Mouse (Mus musculus) CH12.LX (cell line): ENCODE measurements at regions not wholly inside any gene's neighbourhood (a gene's known extent, or its start where the extent isn't known, plus 50 kb on each side); places are given as distances from the start of the nearest gene placed in this dataset.

Experiments used
- DNase-seq: peaks from one replicate; pipeline ENCODE4 v3.0.0-alpha.2; 2013; ENCODE audit errors: extremely low read depth
- H3K27ac ChIP-seq: 2 replicates; pipeline ENCODE4 v1.5.1; 2012; ENCODE audit warnings: low read depth, mild to moderate bottlenecking, control low read depth, moderate library complexity; ENCODE audit not compliant: insufficient read depth
- H3K27me3 ChIP-seq: replicated peaks from 2 replicates; pipeline ENCODE3; 2012; ENCODE audit warnings: inconsistent platforms
- H3K36me3 ChIP-seq, 2 experiments: replicated peaks in 1 of 2; 2 replicates each; pipeline versions ENCODE3 to v1.6.1; 2012; ENCODE audit warnings: inconsistent platforms in 1 of 2, low read length in 1 of 2, mild to moderate bottlenecking in 1 of 2, mixed read lengths in 1 of 2, moderate library complexity in 1 of 2; ENCODE audit not compliant: control insufficient read depth in 1 of 2, insufficient read depth in 1 of 2
- H3K4me1 ChIP-seq, 2 experiments: 2 replicates each; pipeline ENCODE4 v1.6.1; 2012; ENCODE audit warnings: inconsistent platforms in 1 of 2, moderate library complexity in 1 of 2; ENCODE audit not compliant: insufficient read depth in 2 of 2, control insufficient read depth in 1 of 2
- H3K4me2 ChIP-seq: 2 replicates; pipeline ENCODE4 v1.6.1; 2012; ENCODE audit warnings: low read depth, mild to moderate bottlenecking, control low read depth; ENCODE audit not compliant: poor library complexity, insufficient read depth, severe bottlenecking
- H3K4me3 ChIP-seq, 3 experiments: fragments of 150-350 bp in 1 of 3; sonication (generic) in 1 of 3; replicated peaks in 1 of 3; 2 replicates each; pipeline versions ENCODE3 to v1.5.1; 2011 to 2012; ENCODE audit warnings: low read depth in 2 of 3, low read length in 2 of 3, mild to moderate bottlenecking in 2 of 3, moderate library complexity in 2 of 3, control low read depth in 1 of 3, improper control_type of control experiment in 1 of 3, inconsistent platforms in 1 of 3, mixed read lengths in 1 of 3; ENCODE audit not compliant: poor library complexity in 1 of 3
- H3K79me2 ChIP-seq: replicated peaks from 2 replicates; pipeline ENCODE4 v1.6.1; 2012; ENCODE audit warnings: mild to moderate bottlenecking, moderate library complexity; ENCODE audit not compliant: control insufficient read depth, poor library complexity, insufficient read depth, severe bottlenecking; ENCODE audit errors: extremely low read depth
- H3K9ac ChIP-seq: 2 replicates; pipeline ENCODE4 v1.6.1; 2012; ENCODE audit warnings: low read depth, mild to moderate bottlenecking, control low read depth, moderate library complexity; ENCODE audit not compliant: insufficient read depth
- H3K9me3 ChIP-seq: replicated peaks from 2 replicates; pipeline ENCODE3; 2012; ENCODE audit warnings: low read length, inconsistent platforms, mixed read lengths
- CTCF ChIP-seq, 2 experiments: IDR thresholded peaks in 1 of 2; conservative IDR thresholded peaks in 1 of 2; 2 replicates each; pipeline ENCODE4 v1.5.1; 2011 to 2012; ENCODE audit warnings: low read depth in 2 of 2, low read length in 2 of 2, improper control_type of control experiment in 1 of 2, inconsistent platforms in 1 of 2, mild to moderate bottlenecking in 1 of 2, moderate library complexity in 1 of 2
- E2F4 ChIP-seq: IDR thresholded peaks from 2 replicates; pipeline ENCODE4 v1.6.1; 2011; ENCODE audit warnings: low read depth, low read length, improper control_type of control experiment; ENCODE audit not compliant: insufficient replicate concordance
- EP300 ChIP-seq: IDR thresholded peaks from 2 replicates; pipeline ENCODE4 v1.6.1; 2011; ENCODE audit warnings: low read length, improper control_type of control experiment
- GABPA ChIP-seq: IDR thresholded peaks from 2 replicates; pipeline ENCODE4 v1.6.1; 2012; ENCODE audit warnings: low read depth, low read length, improper control_type of control experiment, inconsistent platforms; ENCODE audit not compliant: insufficient replicate concordance
- JUND ChIP-seq: conservative IDR thresholded peaks from 2 replicates; pipeline ENCODE4 v1.6.1; 2011; ENCODE audit warnings: low read depth, low read length, improper control_type of control experiment
- KAT2A ChIP-seq: IDR thresholded peaks from 2 replicates; pipeline ENCODE4 v1.6.1; 2012; ENCODE audit warnings: low read length, improper control_type of control experiment, inconsistent platforms; ENCODE audit not compliant: insufficient replicate concordance
- MAFK ChIP-seq: IDR thresholded peaks from 2 replicates; pipeline ENCODE4 v1.6.1; 2011; ENCODE audit warnings: low read length, improper control_type of control experiment; ENCODE audit not compliant: insufficient replicate concordance
- MAX ChIP-seq: IDR thresholded peaks from 2 replicates; pipeline ENCODE4 v1.6.1; 2011; ENCODE audit warnings: low read length, improper control_type of control experiment
- MAZ ChIP-seq: IDR thresholded peaks from 2 replicates; pipeline ENCODE4 v1.6.1; 2012; ENCODE audit warnings: low read depth, mild to moderate bottlenecking, inconsistent platforms, low read length, improper control_type of control experiment, moderate library complexity
- MEF2A ChIP-seq: IDR thresholded peaks from 2 replicates; pipeline ENCODE4 v1.6.1; 2014; ENCODE audit warnings: low read depth, mild to moderate bottlenecking, inconsistent platforms, low read length, improper control_type of control experiment, borderline replicate concordance
- MXI1 ChIP-seq: IDR thresholded peaks from 2 replicates; pipeline ENCODE4 v1.6.1; 2011; ENCODE audit warnings: mild to moderate bottlenecking, low read depth, low read length, improper control_type of control experiment
- NELFE ChIP-seq: IDR thresholded peaks from 2 replicates; pipeline ENCODE4 v1.6.1; 2011; ENCODE audit warnings: low read depth, low read length, improper control_type of control experiment
- NRF1 ChIP-seq: IDR thresholded peaks from 2 replicates; pipeline ENCODE4 v1.6.1; 2014; ENCODE audit warnings: low read depth, mild to moderate bottlenecking, inconsistent platforms, low read length, improper control_type of control experiment, moderate library complexity
- POLR2AphosphoS2 ChIP-seq: IDR thresholded peaks from 2 replicates; pipeline ENCODE4 v1.6.1; 2011; ENCODE audit warnings: low read depth, low read length, improper control_type of control experiment
- TBP ChIP-seq: conservative IDR thresholded peaks from 2 replicates; pipeline ENCODE4 v1.6.1; 2011; ENCODE audit warnings: low read depth, low read length, improper control_type of control experiment
- UBTF ChIP-seq: IDR thresholded peaks from 2 replicates; pipeline ENCODE4 v1.6.1; 2012; ENCODE audit warnings: low read depth, mild to moderate bottlenecking, inconsistent platforms, low read length, improper control_type of control experiment, moderate library complexity
- USF1 ChIP-seq: IDR thresholded peaks from 2 replicates; pipeline ENCODE4 v1.6.1; 2014; ENCODE audit warnings: low read depth, mild to moderate bottlenecking, inconsistent platforms, low read length, improper control_type of control experiment
- USF2 ChIP-seq: conservative IDR thresholded peaks from 2 replicates; pipeline ENCODE4 v1.6.1; 2011; ENCODE audit warnings: low read depth, low read length, improper control_type of control experiment
- ZC3H11A ChIP-seq: IDR thresholded peaks from 2 replicates; pipeline ENCODE4 v1.6.1; 2012; ENCODE audit warnings: low read depth, mild to moderate bottlenecking, inconsistent platforms, low read length, improper control_type of control experiment
- ZKSCAN1 ChIP-seq: IDR thresholded peaks from 2 replicates; pipeline ENCODE4 v1.6.1; 2012; ENCODE audit warnings: low read depth, inconsistent platforms, low read length, improper control_type of control experiment, borderline replicate concordance
- dilution Hi-C: fragments of 300-500 bp; cut with MboI; formaldehyde crosslinking; loops from 2 replicates; pipeline ENCODE4 v1.14.3; 2020; ENCODE audit warnings: low sequenced_read_pairs; ENCODE audit not compliant: extremely low pct_unique_long_range_greater_than_20kb, extremely low pct_ligation_motif_present
- in situ Hi-C: fragments of 300-500 bp; cut with MboI; formaldehyde crosslinking; loops from 3 replicates; pipeline ENCODE4 v1.14.3; 2019; ENCODE audit warnings: low sequenced_read_pairs, low pct_ligation_motif_present, low pct_unique_long_range_greater_than_20kb, mixed read lengths

DNA sequence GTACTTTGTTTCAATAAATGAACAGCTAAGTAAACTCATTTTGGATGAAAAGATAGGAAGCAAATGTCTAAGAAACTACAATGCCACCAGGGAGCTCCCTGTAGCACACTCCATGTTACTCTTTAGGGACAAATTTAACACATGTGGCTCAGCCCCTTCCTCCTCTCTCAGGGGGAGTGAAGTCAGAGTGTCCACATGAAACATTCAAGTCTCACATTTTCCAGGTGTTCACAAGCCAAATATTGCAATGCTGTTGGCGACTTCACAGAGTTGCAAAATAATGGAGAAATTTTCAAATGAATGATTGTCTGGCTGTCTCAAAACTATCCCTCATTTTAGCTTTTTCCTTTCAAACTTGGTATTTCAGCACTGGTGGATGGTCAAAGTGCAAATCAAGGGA, 564.1 kb upstream of the Zeb2 start:
- in situ Hi-C loops (no loop called here), dilution Hi-C loops (no loop called here)
- TF ChIP-seq USF2 (no peak), E2F4 (no peak), NELFE (no peak), EP300 (no peak), MAZ (no peak)
- H3K27ac ChIP-seq, result no peak overlapping the region
- H3K27me3 ChIP-seq, result no peaks in the 10 kb centered on the region
- DNase-seq, result no peak
- H3K36me3 ChIP-seq, result no peaks in the 10 kb centered on the region
- H3K9ac ChIP-seq, result no peak overlapping the region
- H3K4me2 ChIP-seq, result no peak overlapping the region
- no peak overlapping the region for H3K4me3 ChIP-seq
- H3K79me2 ChIP-seq, result no peaks in the 10 kb centered on the region
- no peaks in the 10 kb centered on the region for H3K9me3 ChIP-seq
- H3K4me1 ChIP-seq, result no peaks in the 10 kb centered on the region

DNA sequence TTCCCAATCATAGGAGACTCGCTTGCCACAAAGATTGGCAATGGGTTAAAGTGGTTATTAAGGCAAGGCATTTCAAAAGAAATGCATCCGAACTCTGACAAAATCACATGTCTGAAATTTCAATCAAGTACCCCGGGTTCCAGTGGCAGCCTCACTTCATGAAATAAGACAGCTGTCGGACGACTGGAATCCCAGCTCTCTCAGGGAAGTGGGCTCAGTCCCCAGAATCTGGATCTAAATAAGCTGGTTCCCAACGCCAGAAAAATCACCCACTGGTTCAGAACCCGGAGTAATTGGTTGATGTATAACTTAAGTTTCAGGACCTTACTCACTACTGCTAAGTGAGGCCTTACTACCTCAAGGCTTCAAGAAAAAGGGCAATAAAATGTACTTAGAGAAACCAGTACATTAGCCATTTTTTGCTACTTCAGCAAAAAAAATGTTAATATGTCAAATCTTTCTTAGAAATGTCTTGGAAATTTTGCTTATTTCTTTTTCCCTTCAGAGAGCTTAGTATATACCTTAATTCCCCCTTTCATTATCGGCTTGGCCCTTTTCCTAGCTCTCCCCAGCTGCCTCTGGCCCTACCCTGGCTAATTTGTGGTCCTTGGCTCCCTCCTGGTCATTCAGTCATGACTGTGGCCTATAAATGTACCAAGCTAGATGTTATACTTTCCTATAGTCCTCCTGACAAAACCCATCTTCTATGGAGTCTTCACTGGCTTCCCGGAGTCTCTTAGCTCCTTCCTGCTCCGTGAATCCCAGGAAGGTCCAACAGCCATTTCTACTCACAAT, 562.1 kb upstream of the Zeb2 start:
- TF ChIP-seq MAFK (peak; percentile 85), MAZ (no peak), EP300 (no peak), GABPA (no peak)
- TF ChIP-seq, all 38 proteins: peak for 1
- H3K4me1 ChIP-seq, result no peaks in the 10 kb centered on the region
- no peak overlapping the region for H3K9ac ChIP-seq
- no peak for DNase-seq
- H3K36me3 ChIP-seq, result no peaks in the 10 kb centered on the region
- no peaks in the 10 kb centered on the region for H3K79me2 ChIP-seq
- no peaks in the 10 kb centered on the region for H3K27me3 ChIP-seq
- H3K4me3 ChIP-seq, result no peak overlapping the region
- H3K4me2 ChIP-seq, result no peak overlapping the region
- dilution Hi-C loops, result no loop called here
- H3K27ac ChIP-seq, result no peak overlapping the region
- H3K9me3 ChIP-seq, result no peaks in the 10 kb centered on the region
- in situ Hi-C loops, result no loop called here

DNA sequence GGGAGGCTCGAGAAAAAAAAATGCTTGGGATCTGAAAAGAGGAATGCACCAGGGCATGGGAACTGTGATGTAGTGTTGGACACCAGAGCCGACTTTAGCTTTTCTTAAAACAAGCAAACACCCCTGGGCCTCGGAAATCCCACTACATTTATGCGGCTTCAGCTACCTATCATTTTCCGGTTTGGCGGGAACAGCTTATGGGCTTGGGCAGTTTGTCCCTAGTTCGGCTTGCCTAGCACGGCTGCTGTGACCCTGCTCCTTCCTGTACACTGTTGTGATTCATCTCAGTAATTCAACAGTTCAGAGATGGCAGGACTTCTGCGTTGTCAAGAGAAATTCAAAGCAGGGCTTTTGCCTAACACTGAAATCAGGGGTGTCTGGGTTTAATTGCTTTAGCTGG, 561.5 kb upstream of the Zeb2 start:
- in situ Hi-C loops, result no loop called here
- DNase-seq, result no peak
- Histone ChIP-seq H3K9ac (no peak overlapping the region), H3K4me2 (no peak overlapping the region), H3K27ac (no peak overlapping the region), H3K9me3 (no peaks in the 10 kb centered on the region), H3K4me3 (no peak overlapping the region), H3K4me1 (no peaks in the 10 kb centered on the region), H3K27me3 (no peaks in the 10 kb centered on the region), H3K79me2 (no peaks in the 10 kb centered on the region), H3K36me3 (no peaks in the 10 kb centered on the region)
- TF ChIP-seq UBTF (no peak), MEF2A (no peak), NRF1 (no peak), ZC3H11A (no peak), CTCF (conservative IDR thresholded peaks at IDR 0.05 in 1 of 2, IDR thresholded peaks at IDR 0.05 in 1 of 2; ENCODE audit: low read depth in 2 of 2, low read length in 2 of 2) (no peak), USF2 (no peak), NELFE (no peak), KAT2A (no peak), POLR2AphosphoS2 (no peak), ZKSCAN1 (no peak), USF1 (no peak), MAZ (no peak), TBP (no peak), JUND (no peak), MAX (no peak), GABPA (no peak), MXI1 (no peak)
- dilution Hi-C loops, result no loop called here
